Mouse (Mus musculus) CD4-positive, CD25-positive, alpha-beta regulatory T cell, adult 2 months (primary cell): ENCODE measurements around the gene Trmt2a.
A peak's percentile ranks its signal among the peaks of the same experiment; 100 is the strongest.

Source experiments
- DNase-seq: peaks from one replicate; pipeline ENCODE4 v3.0.0-alpha.2; 2012; ENCODE audit warnings: low read depth, low spot score

Gene Trmt2a

DNA sequence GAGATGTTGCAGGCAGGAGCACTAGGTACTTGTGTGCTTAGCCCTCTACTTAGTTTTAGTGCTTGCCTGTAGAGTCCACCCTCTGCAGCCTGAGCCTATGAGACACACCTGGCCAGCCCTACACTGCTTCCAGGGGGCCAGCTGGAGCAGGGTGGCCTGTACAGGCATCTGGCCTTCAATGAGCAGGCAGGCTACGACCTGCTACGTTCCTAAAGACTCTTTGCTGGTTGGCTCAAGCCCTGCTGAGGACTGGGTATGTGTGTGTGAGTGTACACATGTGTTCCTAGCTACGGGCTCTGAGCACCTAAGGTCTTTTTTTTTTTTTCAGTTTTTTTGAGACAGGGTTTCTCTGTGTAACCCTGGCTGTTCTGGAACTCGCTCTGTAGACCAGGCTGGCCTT, 17.0 kb upstream of the Trmt2a start:
- no peak for DNase-seq

DNA sequence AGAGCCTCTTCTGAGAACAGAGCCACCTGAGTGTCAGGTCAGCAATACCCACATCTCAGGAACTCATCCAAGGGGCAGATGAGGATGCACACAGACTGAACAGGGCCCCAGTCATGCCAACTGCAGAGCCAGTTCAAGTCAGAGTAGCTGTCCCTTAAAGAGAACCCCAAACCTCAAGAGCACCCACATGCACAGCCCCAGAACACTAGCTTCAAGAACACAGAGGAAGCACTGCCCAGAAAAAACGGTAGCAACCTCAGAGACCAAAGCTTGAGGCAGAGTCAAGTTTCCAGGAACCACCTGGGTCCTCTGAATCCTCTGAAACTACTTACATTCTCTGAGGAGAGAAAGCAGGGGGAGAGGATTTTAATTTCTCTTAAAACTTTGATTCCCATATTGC, 15.0 kb upstream of the Trmt2a start:
- no peak for DNase-seq

- DNase-seq, result no peak
Observed at GRCm38 (mm10) chr16:18233919-18234670, 14.4 kb upstream of the Trmt2a start.

DNA sequence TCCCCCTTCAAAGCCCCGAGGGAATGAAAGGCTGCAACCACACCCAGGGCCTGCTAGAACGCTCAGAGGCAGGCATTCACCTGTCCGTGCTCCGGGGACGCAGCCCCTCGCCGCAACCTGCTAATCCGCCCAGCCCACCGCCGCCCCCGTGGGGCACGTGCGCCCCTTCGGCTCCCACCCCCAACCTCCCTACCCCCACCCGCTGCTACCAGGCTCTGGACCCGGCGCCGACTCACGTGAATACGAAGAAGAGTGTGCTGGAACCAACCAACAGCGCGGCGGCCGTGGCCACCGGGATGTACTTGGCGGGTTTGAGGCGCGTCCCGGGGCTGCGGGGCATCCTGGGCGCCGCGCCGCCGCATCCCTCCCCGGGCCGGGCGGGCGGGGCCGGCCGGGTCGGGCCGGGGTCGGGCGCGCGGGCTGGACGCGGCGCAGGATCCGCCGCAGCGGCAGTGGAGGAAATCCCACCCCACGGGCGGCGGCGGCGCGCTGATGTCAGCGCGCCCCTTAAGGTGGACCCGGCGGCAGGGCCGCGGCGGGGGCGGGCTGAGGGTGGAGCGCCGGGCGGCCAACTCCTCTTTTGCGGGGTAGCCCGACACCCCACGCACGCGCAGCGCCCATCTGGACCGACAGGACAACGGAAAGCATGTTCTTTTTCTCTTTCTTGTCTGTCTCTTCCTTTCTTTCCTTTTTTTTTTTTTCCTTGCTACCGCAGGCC, 13.6 kb upstream of the Trmt2a start, which contains the start of gene Zdhhc8:
Gene Zdhhc8, minus strand, starts transcription at position 466 of the 718 bp plus-strand sequence.
- peak; percentile 70 for DNase-seq

DNA sequence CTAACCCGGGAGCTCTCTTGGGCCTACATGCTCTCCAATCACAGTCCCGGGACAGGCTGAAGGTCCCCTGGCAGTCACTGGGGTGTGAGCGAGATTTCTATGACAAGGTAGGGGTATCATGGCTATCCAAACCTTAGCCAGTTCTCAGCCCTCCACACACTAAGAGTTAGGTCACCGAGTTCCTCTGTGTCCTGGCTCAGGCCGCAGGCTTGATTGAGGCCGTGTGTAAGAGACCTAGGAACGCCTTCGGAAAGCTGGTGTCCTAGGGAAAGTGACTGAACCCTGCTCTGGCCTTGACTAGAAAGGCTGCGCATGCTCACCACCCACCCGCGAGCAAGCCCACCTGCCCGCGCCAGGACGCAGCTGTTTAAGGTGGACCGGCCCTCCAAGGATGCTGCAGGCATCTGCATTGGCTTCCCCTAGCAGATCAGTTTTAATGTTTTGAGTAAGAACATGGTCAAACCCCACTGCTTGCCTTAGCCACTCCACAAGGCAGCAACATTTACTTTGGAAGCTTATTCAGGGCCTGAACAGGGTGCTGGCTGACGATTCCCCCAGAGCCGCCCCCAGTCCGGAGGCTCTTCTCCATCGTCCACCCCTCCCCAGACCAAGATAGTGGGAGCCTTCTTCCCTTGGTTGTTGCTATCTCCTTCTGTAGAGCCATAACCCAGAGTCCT, 13.0 kb upstream of the Trmt2a start:
- peak; percentile 33 for DNase-seq

DNA sequence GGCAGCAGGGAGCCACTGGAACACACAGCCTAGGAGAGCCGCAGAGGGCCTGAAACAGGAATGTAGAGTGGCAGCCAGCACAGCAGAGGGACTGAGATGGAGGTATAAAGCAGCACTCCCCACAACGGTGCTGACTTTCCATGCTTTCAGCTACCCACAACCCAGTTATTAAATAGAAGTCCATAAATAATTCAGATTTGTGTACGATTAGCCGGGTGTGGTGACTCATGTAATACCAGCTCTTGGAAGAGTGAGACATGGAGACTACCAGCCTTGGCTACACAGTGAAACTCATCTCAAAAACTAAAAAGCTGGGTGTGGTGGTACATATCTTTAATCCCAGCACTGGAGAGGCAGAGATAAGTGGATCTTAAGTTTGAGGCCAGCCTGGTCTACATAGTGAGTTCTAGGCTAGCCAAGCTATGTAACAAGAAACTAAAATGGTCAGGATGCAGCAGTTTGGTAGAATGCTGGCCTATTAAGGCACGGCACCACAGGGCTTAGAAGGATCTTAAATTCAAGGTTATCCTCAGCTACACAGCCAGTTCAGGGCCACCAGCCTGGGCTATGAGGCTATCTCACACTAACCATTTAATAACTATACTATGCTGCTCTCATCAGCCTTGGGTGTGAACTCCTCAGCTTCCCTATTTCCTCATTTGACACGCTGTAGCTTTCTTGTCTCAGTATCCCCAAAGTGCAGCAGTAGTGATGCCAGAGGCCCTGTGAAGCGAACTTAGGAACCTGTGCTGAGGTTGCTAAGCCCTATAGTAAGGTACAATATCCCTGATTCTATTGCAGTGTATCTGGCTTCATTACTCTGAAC, 11.6 kb upstream of the Trmt2a start:
- DNase-seq, result no peak

GRCm38 (mm10) chr16:18241581-18241980, 6.9 kb upstream of the Trmt2a start:
- DNase-seq, result no peak

DNA sequence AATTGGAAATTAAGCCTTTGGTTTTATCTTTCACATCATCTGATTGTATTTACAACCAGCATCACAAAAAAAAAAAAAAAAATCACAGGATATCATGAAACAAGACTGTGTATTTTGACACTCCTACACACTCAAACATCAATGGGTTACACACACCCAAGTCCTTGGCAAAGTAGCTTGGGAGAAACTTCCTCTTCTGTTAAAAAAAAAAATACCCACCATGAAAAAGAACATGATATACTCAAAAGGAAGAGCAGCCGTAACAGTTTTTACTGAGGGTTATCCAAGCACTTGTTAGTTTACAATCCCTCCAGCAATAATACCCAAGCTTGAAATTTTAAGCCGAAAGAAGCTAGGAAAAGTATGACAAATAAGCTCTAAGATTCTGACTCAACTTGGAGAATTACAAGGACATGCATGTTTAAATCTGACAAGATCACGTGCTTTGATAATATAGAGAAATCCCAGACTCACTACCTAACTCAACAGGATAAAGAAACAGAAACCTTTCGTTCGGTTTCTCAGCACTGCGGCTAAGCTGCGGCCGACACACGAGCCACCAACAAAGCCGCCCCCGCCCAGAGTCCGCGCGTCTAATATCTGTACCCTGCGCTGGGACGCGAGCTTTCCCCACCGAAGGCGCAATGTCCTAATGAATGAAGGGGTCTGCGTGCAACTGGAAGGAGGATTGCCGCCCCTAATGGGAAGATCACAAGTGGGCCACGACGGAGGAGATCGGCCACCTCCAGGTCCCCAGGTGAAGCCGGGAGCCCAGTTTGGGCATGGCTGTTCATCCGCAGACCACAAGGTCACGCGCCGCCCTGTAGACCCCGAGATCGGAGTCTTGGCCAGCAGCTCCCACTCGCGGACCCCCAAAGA, 719 bp upstream of the Trmt2a start:
- no peak for DNase-seq

GRCm38 (mm10) chr16:18249364-18249967, 987 bp downstream of the Trmt2a start:
- peak; percentile 51 for DNase-seq

GRCm38 (mm10) chr16:18250231-18250630, 1.8 kb downstream of the Trmt2a start:
- no peak for DNase-seq

- DNase-seq, result no peak
Observed at GRCm38 (mm10) chr16:18250828-18251790, 2.6 kb downstream of the Trmt2a start.

GRCm38 (mm10) chr16:18252736-18253135, 4.3 kb downstream of the Trmt2a start:
- no peak for DNase-seq

- no peak for DNase-seq
Observed at GRCm38 (mm10) chr16:18253866-18254265, 5.4 kb downstream of the Trmt2a start.

DNA sequence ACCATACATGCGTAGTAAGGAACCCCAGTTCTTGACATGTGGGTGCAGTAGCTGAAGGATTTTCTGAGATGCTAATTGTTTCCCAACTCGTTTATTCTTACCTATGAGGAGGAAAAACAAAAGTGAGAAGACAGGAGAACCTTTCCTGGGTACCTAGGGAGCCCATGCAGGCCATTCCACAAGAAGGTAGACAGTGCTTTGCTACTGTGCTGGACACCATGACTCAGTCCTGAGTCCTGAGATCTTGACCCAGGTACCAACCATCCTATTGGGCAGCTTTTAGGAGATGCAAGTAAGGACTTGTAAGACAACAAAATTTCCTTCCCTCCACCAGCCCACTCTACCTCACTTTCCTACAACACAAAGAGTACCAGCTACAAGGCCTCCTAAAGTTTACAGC, 9.7 kb downstream of the Trmt2a start, which contains the start of gene Gm49776:
Gene Gm49776, minus strand, starts transcription at position 101 of the 400 bp plus-strand sequence.
- no peak for DNase-seq

GRCm38 (mm10) chr16:18265024-18265423, 16.5 kb downstream of the Trmt2a start:
- DNase-seq, result no peak

- peak; percentile 45 for DNase-seq
Observed at GRCm38 (mm10) chr16:18268182-18268581, 19.7 kb downstream of the Trmt2a start.

GRCm38 (mm10) chr16:18275166-18275565, 26.7 kb downstream of the Trmt2a start:
- DNase-seq, result no peak

- DNase-seq, result peak; percentile 11
Observed at GRCm38 (mm10) chr16:18288166-18288565, 39.7 kb downstream of the Trmt2a start.

GRCm38 (mm10) chr16:18288581-18289061, 40.1 kb downstream of the Trmt2a start:
- no peak for DNase-seq
